Mouse (Mus musculus): Measurements from ENCODE around the gene 4931414P19Rik. TPM values are rescaled to one million over a fixed set of nuclear protein-coding genes. Genes with fewer than 3 reads are reported as not detected.

4931414P19Rik gene
- polyA plus RNA-seq, 1 experiment, result not detected

GRCm38 (mm10) chr14:54544703-54545102 lies 61.1 kb downstream of the 4931414P19Rik start:
- TF ChIP-seq CTCF (IDR thresholded peaks at IDR 0.05; ENCODE audit: insufficient read depth, low read depth, low read length) (no peak), POLR2A (IDR thresholded peaks at IDR 0.05; ENCODE audit: insufficient read depth, low read depth, low read length) (no peak)
- Histone ChIP-seq H3K4me3 (ENCODE audit: insufficient read depth, low read depth, low read length) (no peak overlapping the region), H3K27ac (ENCODE audit: insufficient read depth, low read depth, low read length) (no peak overlapping the region), H3K4me1 (ENCODE audit: control insufficient read depth, insufficient read depth, low read length) (no peaks in the 10 kb centered on the region)
- WGBS, result 95% methylated on average over 5 of the region's 5 CpGs

GRCm38 (mm10) chr14:54540771-54541170 lies 65.0 kb downstream of the 4931414P19Rik start:
- no peaks in the 10 kb centered on the region for H3K4me1 ChIP-seq (ENCODE audit: control insufficient read depth, insufficient read depth, low read length)
- H3K27ac ChIP-seq (ENCODE audit: insufficient read depth, low read depth, low read length), result no peak overlapping the region
- H3K4me3 ChIP-seq (ENCODE audit: insufficient read depth, low read depth, low read length), result no peak overlapping the region
- TF ChIP-seq CTCF (IDR thresholded peaks at IDR 0.05; ENCODE audit: insufficient read depth, low read depth, low read length) (no peak), POLR2A (IDR thresholded peaks at IDR 0.05; ENCODE audit: insufficient read depth, low read depth, low read length) (no peak)
- 65% methylated on average over 11 of the region's 11 CpGs for WGBS

- TF ChIP-seq POLR2A (IDR thresholded peaks at IDR 0.05; ENCODE audit: insufficient read depth, low read depth, low read length), result no peak
- Histone ChIP-seq H3K27ac (ENCODE audit: insufficient read depth, low read depth, low read length) (no peak overlapping the region), H3K4me3 (ENCODE audit: insufficient read depth, low read depth, low read length) (no peak overlapping the region), H3K4me1 (ENCODE audit: control insufficient read depth, insufficient read depth, low read length) (no peaks in the 10 kb centered on the region)
- 92% methylated on average over 2 of the region's 2 CpGs for WGBS
These were observed 67.2 kb downstream of the 4931414P19Rik start for GRCm38 (mm10) chr14:54538580-54538979.

Other genes with a start within 250 kb of the 4931414P19Rik start
- gene Oxa1l, start 245.2 kb downstream of the 4931414P19Rik start, polyA plus RNA-seq (2012; ENCODE audit: insufficient read depth, insufficient read length, low replicate concordance, missing spikeins), result not detected in 2 replicates
- not detected in 2 replicates for gene Slc7a7, start 188.2 kb downstream of the 4931414P19Rik start, polyA plus RNA-seq (2012; ENCODE audit: insufficient read depth, insufficient read length, low replicate concordance, missing spikeins)
- not detected in 2 replicates for gene Mrpl52, start 179.1 kb downstream of the 4931414P19Rik start, polyA plus RNA-seq (2012; ENCODE audit: insufficient read depth, insufficient read length, low replicate concordance, missing spikeins)
- not detected in 2 replicates for gene Mmp14, start 174.4 kb downstream of the 4931414P19Rik start, polyA plus RNA-seq (2012; ENCODE audit: insufficient read depth, insufficient read length, low replicate concordance, missing spikeins)
- gene Lrp10, start 141.9 kb downstream of the 4931414P19Rik start, polyA plus RNA-seq (2012; ENCODE audit: insufficient read depth, insufficient read length, low replicate concordance, missing spikeins), result not detected in 2 replicates
- gene Rem2, start 129.9 kb downstream of the 4931414P19Rik start, polyA plus RNA-seq (2012; ENCODE audit: insufficient read depth, insufficient read length, low replicate concordance, missing spikeins), result not detected in 2 replicates
- not detected in 2 replicates for gene Prmt5, start 88.5 kb downstream of the 4931414P19Rik start, polyA plus RNA-seq (2012; ENCODE audit: insufficient read depth, insufficient read length, low replicate concordance, missing spikeins)
- gene Haus4, start 51.4 kb downstream of the 4931414P19Rik start, polyA plus RNA-seq (2012; ENCODE audit: insufficient read depth, insufficient read length, low replicate concordance, missing spikeins), result not detected in 2 replicates
- gene Ajuba, start 28.4 kb downstream of the 4931414P19Rik start, polyA plus RNA-seq (2012; ENCODE audit: insufficient read depth, insufficient read length, low replicate concordance, missing spikeins), result not detected in 2 replicates
- gene Psmb5, start 12.0 kb upstream of the 4931414P19Rik start, polyA plus RNA-seq (2012; ENCODE audit: insufficient read depth, insufficient read length, low replicate concordance, missing spikeins), result not detected in 2 replicates
- gene Psmb11, start 15.4 kb upstream of the 4931414P19Rik start, polyA plus RNA-seq (2012; ENCODE audit: insufficient read depth, insufficient read length, low replicate concordance, missing spikeins), result not detected in 2 replicates
- not detected in 2 replicates for gene Gm17606, start 35.0 kb upstream of the 4931414P19Rik start, polyA plus RNA-seq (2012; ENCODE audit: insufficient read depth, insufficient read length, low replicate concordance, missing spikeins)
- not detected in 2 replicates for gene Cdh24, start 35.4 kb upstream of the 4931414P19Rik start, polyA plus RNA-seq (2012; ENCODE audit: insufficient read depth, insufficient read length, low replicate concordance, missing spikeins)
- gene 1700123O20Rik, start 80.2 kb upstream of the 4931414P19Rik start, polyA plus RNA-seq (2012; ENCODE audit: insufficient read depth, insufficient read length, low replicate concordance, missing spikeins), result not detected in 2 replicates
- gene Acin1, start 80.9 kb upstream of the 4931414P19Rik start, polyA plus RNA-seq (2012; ENCODE audit: insufficient read depth, insufficient read length, low replicate concordance, missing spikeins), result 835 TPM in 1 of 2 replicates, not detected in the other
- gene Gm29776, start 92.8 kb upstream of the 4931414P19Rik start, polyA plus RNA-seq (2012; ENCODE audit: insufficient read depth, insufficient read length, low replicate concordance, missing spikeins), result not detected in 2 replicates
- gene Cebpe, start 106.2 kb upstream of the 4931414P19Rik start, polyA plus RNA-seq (2012; ENCODE audit: insufficient read depth, insufficient read length, low replicate concordance, missing spikeins), result not detected in 2 replicates
- gene Slc7a8, start 176.0 kb upstream of the 4931414P19Rik start, polyA plus RNA-seq (2012; ENCODE audit: insufficient read depth, insufficient read length, low replicate concordance, missing spikeins), result not detected in 2 replicates
- not detected in 2 replicates for gene Rnf212b, start 208.1 kb upstream of the 4931414P19Rik start, polyA plus RNA-seq (2012; ENCODE audit: insufficient read depth, insufficient read length, low replicate concordance, missing spikeins)

Data from olfactory bulb, adult 2 months (tissue).